Mouse (Mus musculus) macrophage (primary cell): Measurements from ENCODE around the gene Mctp1. TPM values are rescaled to one million over a fixed set of nuclear protein-coding genes. Genes with fewer than 3 reads are reported as not detected.

Experiments used
- H3K27ac ChIP-seq: fragments of 350-480 bp; formaldehyde crosslinking; 2 replicates; pipeline ENCODE4 v1.9.0; 2021
- H3K36me3 ChIP-seq: fragments of 350-480 bp; formaldehyde crosslinking; 2 replicates; pipeline ENCODE4 v1.9.0; 2021; ENCODE audit errors: inconsistent target
- H3K4me3 ChIP-seq: fragments of 350-480 bp; formaldehyde crosslinking; 2 replicates; pipeline ENCODE4 v1.9.0; 2021; ENCODE audit errors: inconsistent target
- H3K79me2 ChIP-seq: fragments of 350-480 bp; formaldehyde crosslinking; 2 replicates; pipeline ENCODE4 v1.9.0; 2021; ENCODE audit errors: inconsistent target
- WGBS: methylation state at CpG from one replicate; pipeline ENCODE4 v1.1.7; 2026; ENCODE audit warnings: inconsistent platforms; ENCODE audit not compliant: missing documents; 5-methylcytosine and 5-hydroxymethylcytosine counted together
- polyA plus RNA-seq: library from polyadenylated mRNA; stranded (reverse); fragments of 250-400 nt; gene quantifications from 3 replicates; pipeline ENCODE4 v1.2.4, GENCODE M21; 2018; ENCODE audit warnings: inconsistent platforms

The Mctp1 gene
- polyA plus RNA-seq, 1 experiment from 2014 or later = 20.2 TPM

- H3K27ac ChIP-seq = no peak overlapping the region
- H3K36me3 ChIP-seq = no peaks in the 10 kb centered on the region
- no peak overlapping the region for H3K4me3 ChIP-seq
- no peaks in the 10 kb centered on the region for H3K79me2 ChIP-seq
- 100% methylated on average over 3 of the region's 3 CpGs for WGBS
Observed at GRCm38 (mm10) chr13:76855021-76855420, 470.7 kb downstream of the Mctp1 start.

DNA sequence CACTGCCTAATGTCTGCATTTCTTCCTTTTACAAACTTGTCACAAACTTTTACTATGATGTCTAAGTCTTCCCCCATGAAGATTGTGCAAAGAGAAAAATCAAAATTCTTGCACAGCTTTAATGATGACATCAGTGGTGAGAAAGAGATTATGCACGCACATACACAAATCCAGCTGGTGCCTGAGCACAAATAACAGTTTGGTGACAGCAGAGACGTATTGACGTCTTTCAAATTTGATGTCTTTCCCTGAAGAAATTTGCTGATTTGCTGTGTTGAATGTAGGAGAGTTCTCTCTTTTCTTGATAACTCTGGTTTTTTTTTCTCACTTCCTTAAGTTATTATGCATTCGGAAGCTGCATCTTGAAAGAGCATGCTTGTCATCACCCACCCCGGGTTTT lies 472.7 kb downstream of the Mctp1 start:
- Histone ChIP-seq H3K36me3 (no peaks in the 10 kb centered on the region), H3K4me3 (no peak overlapping the region), H3K27ac (no peak overlapping the region), H3K79me2 (no peaks in the 10 kb centered on the region)
- WGBS = 93% methylated on average over 5 of the region's 5 CpGs

DNA sequence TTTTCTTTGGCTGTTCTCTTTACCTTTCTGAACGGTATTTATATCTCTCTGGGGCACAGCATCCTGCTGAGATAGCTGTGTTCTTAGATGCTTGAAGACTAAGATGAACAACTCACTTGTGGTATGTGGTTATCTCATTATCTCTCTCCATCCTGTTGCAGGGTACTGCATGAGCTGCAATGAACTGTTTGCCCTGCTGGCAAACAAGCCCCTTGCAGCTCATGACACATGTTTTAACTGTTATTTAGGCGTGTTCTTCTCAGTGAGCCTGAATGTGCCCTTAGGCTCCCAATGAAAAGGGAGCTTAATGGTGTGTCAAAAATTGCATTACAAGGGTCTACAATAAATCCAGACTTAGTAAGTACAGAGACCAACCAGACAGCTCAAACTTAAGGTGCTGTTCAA lies 473.7 kb downstream of the Mctp1 start:
- Histone ChIP-seq H3K79me2 (no peaks in the 10 kb centered on the region), H3K36me3 (no peaks in the 10 kb centered on the region), H3K27ac (no peak overlapping the region), H3K4me3 (no peak overlapping the region)
- 94% methylated on average over 2 of the region's 2 CpGs for WGBS

GRCm38 (mm10) chr13:76870291-76870690 lies 486.0 kb downstream of the Mctp1 start:
- H3K36me3 ChIP-seq = no peaks in the 10 kb centered on the region
- no peak overlapping the region for H3K4me3 ChIP-seq
- H3K27ac ChIP-seq = no peak overlapping the region
- H3K79me2 ChIP-seq = no peaks in the 10 kb centered on the region
- 94% methylated on average over 3 of the region's 3 CpGs for WGBS

DNA sequence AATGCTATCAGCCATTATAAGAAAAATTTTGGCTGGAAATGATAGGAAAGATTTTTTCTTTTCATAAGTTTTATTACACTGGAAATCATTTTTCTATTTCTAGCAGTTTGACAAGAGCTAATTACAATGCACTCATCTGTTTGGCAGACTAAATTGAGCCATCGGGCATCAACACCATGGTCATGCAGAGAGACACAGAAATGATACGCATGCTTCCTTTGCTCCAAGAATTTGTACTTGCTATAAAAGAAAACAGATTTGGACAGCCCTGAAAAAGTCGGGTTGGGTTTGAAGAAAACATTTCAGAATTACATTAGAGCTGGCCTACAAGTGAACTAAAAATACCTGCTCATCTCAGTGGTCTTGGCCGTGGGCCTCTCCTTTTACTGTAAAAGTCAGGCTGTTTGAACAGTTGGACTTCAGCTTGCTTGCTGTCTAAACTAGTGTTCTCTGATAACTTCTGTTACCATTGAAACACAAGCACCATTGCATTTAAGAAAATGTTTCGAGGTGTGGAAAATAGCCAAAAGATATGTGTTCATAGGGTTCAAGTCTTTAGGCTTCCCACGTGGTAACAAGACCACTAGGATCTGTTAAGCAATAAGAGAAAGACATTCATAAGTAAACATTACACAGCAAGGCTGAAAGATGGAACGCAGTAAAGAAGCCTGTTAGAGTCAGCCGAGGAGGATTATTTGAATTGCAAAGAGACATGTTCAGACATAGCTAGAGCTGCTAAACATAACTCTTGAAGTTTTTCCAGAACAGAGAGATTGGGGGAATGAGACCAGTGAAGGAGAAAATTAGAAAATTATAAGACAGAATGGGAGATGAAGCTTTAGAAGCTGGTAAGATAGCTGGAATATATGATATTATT lies 493.8 kb downstream of the Mctp1 start:
- Histone ChIP-seq H3K4me3 (no peak overlapping the region), H3K79me2 (no peaks in the 10 kb centered on the region), H3K36me3 (no peaks in the 10 kb centered on the region), H3K27ac (no peak overlapping the region)
- 94% methylated on average over 8 of the region's 8 CpGs for WGBS

DNA sequence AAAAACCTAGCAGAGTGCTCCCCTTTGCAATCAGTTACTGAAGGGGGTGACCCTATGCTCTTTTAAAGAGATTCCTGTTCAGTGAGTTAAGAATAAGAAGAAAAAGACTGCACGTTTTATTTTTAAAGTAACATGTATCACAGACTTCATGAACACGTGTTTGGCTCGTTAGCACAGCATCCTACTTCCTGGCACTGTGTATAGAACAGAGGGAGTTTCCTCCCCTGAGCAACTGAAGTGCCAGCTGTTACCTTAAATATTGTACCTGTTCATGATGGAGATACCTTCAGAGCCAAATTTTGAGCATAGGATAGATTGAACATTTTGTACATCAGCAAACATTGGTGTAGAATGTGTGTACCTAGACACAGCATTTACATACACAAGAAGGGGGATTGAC lies 494.7 kb downstream of the Mctp1 start:
- no peak overlapping the region for H3K27ac ChIP-seq
- WGBS = 95% methylated on average over 3 of the region's 3 CpGs
- H3K4me3 ChIP-seq = no peak overlapping the region
- no peaks in the 10 kb centered on the region for H3K36me3 ChIP-seq
- H3K79me2 ChIP-seq = no peaks in the 10 kb centered on the region

DNA sequence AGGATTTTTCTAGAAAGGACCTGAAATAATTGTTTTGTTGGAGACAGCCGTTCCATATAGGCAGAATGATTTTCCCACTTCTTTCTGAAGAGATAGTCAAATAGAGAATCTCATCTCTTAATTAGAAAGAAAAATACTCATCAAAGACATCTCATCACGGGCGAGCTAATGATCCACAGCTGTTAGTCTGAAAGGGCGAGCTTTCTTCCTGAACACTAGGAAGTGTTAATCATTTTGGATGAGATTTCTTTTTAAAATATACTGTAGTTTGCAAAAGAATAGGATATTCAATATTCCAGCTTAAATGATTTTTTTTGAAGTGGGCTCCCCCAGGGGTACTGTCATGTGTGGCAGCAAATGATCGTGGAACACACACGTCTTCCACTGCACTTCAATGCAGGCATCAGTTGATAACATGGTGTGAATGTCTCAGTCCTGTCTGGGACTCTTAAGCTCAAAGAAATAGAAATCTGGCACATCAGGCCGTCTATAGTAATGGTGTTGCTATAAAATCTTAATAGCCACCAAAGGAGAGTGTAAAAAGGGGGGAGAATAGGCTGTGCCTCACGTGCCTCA lies 500.3 kb downstream of the Mctp1 start:
- Histone ChIP-seq H3K79me2 (no peaks in the 10 kb centered on the region), H3K4me3 (no peak overlapping the region), H3K27ac (no peak overlapping the region), H3K36me3 (no peaks in the 10 kb centered on the region)
- 98% methylated on average over 8 of the region's 8 CpGs for WGBS

DNA sequence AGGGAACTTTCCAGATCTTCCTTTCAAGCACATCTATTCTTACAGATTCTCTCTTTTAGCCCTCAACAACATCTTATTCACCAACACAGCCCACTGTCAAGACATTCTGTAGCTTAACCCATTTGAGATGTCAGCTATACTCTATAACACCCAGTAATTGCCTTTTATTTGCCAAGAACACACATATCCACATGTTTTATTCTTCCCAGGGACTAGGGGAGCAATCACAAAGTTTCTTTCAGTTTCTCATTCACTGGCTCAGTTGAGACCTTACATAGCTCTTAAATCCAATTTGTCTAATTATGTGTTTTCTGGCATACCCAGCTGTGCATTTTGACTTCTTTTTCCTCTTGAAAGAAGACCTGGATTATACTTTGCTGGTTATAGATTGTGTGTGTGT lies 508.7 kb downstream of the Mctp1 start:
- H3K4me3 ChIP-seq = no peak overlapping the region
- no peak overlapping the region for H3K27ac ChIP-seq
- H3K36me3 ChIP-seq = no peaks in the 10 kb centered on the region
- H3K79me2 ChIP-seq = no peaks in the 10 kb centered on the region

- 97% methylated on average over 4 of the region's 4 CpGs for WGBS
- no peak overlapping the region for H3K4me3 ChIP-seq
- no peaks in the 10 kb centered on the region for H3K79me2 ChIP-seq
- H3K36me3 ChIP-seq = no peaks in the 10 kb centered on the region
- no peak overlapping the region for H3K27ac ChIP-seq
Observed at GRCm38 (mm10) chr13:76895770-76896456, 511.6 kb downstream of the Mctp1 start.

- H3K79me2 ChIP-seq = no peaks in the 10 kb centered on the region
- H3K4me3 ChIP-seq = no peak overlapping the region
- 92% methylated on average over 1 of the region's 1 CpGs for WGBS
- no peaks in the 10 kb centered on the region for H3K36me3 ChIP-seq
- no peak overlapping the region for H3K27ac ChIP-seq
Observed at GRCm38 (mm10) chr13:76896457-76896790, 512.1 kb downstream of the Mctp1 start.

DNA sequence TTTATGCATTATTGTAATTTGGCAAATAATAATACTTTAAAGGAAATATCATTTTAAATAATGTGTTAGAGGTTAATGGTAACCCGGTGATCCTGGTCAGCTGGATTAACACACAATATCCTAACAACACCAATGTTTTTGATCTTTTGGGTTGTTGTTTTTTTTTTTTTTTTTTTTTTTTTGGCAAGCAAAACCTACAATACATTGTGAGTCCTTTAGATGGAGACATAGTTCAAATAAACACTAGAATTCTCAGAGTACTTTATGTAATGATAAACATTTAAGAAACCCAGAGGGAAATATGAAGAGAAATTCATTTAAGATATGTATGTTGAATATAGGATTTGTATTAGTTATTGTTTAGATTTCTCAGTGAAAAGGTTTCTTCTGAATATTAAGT lies 534.0 kb downstream of the Mctp1 start:
- Histone ChIP-seq H3K79me2 (no peaks in the 10 kb centered on the region), H3K36me3 (no peaks in the 10 kb centered on the region), H3K4me3 (no peak overlapping the region), H3K27ac (no peak overlapping the region)
- 100% methylated on average over 1 of the region's 1 CpGs for WGBS

DNA sequence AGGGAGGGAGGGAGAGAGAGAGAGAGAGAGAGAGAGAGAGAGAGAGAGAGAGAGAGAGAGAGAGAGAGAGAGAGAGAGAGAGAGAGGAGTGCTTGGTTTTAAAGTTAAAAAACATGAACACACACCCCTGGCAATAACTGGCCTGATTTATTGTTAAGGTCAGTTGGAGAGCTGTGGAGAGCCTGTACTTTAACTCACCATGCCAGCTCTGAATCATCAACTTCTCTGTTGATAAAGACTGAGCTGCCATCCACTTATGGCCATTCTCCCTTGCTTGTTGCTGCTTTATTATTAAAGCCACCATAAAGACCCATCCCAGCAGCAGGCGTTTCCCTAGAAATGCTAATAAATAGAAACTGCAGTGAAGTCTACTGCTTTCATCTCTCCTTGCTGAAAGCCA lies 542.5 kb downstream of the Mctp1 start:
- no peak overlapping the region for H3K27ac ChIP-seq
- H3K79me2 ChIP-seq = no peaks in the 10 kb centered on the region
- H3K36me3 ChIP-seq = no peaks in the 10 kb centered on the region
- 100% methylated on average over 1 of the region's 1 CpGs for WGBS
- no peak overlapping the region for H3K4me3 ChIP-seq

- WGBS = 99% methylated on average over 5 of the region's 5 CpGs
- Histone ChIP-seq H3K79me2 (no peaks in the 10 kb centered on the region), H3K36me3 (no peaks in the 10 kb centered on the region), H3K4me3 (no peak overlapping the region), H3K27ac (no peak overlapping the region)
Observed at GRCm38 (mm10) chr13:76927875-76928440, 543.6 kb downstream of the Mctp1 start.

DNA sequence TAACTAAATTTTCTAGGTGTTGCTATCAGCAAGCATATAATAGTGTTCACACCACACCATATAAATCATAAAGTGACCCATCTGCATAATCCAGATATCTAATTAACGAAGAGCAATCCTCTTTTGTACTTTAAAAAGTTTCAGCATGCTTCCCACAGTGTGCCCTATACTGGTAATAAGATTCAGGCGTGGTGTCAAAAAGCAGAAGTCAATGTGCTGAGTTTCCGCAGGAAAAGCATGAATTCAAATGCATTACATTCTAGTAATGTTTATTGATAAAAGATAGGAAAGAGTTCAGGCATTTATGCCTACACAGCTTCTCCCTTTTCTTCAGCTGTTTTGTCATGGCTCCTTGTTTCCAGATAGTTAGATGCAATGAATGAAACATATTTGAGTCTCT lies 544.8 kb downstream of the Mctp1 start:
- Histone ChIP-seq H3K4me3 (no peak overlapping the region), H3K27ac (no peak overlapping the region), H3K36me3 (no peaks in the 10 kb centered on the region), H3K79me2 (no peaks in the 10 kb centered on the region)
- WGBS = 23% methylated on average over 3 of the region's 3 CpGs

- H3K4me3 ChIP-seq = no peak overlapping the region
- H3K36me3 ChIP-seq = no peaks in the 10 kb centered on the region
- H3K27ac ChIP-seq = no peak overlapping the region
- 86% methylated on average over 5 of the region's 5 CpGs for WGBS
- H3K79me2 ChIP-seq = no peaks in the 10 kb centered on the region
Observed at GRCm38 (mm10) chr13:76932933-76933332, 548.6 kb downstream of the Mctp1 start.
